Mouse (Mus musculus) heart, embryonic 10.5 days (tissue): Measurements from ENCODE around the gene Fbxo2. TPM values are rescaled to one million over a fixed set of nuclear protein-coding genes. Genes with fewer than 3 reads are reported as not detected.

Experiments
- DNase-seq: peaks from one replicate; pipeline ENCODE4 v3.0.0-alpha.2; 2017; ENCODE audit warnings: low spot score
- H3K27ac ChIP-seq: fragments of 300-500 bp; sonication (generic); 2 replicates; pipeline ENCODE4 v1.5.1; 2016; ENCODE audit warnings: mild to moderate bottlenecking
- H3K27me3 ChIP-seq: fragments of 300-500 bp; sonication (generic); 2 replicates; pipeline ENCODE4 v1.6.1; 2016; ENCODE audit warnings: mild to moderate bottlenecking; ENCODE audit not compliant: poor library complexity, insufficient read depth, severe bottlenecking
- H3K36me3 ChIP-seq: fragments of 300-500 bp; sonication (generic); 2 replicates; pipeline ENCODE4 v1.6.1; 2016; ENCODE audit warnings: mild to moderate bottlenecking, moderate library complexity
- H3K4me1 ChIP-seq: fragments of 300-500 bp; sonication (generic); 2 replicates; pipeline ENCODE4 v1.6.1; 2016; ENCODE audit warnings: mild to moderate bottlenecking
- H3K4me3 ChIP-seq: fragments of 300-500 bp; sonication (generic); 2 replicates; pipeline ENCODE4 v1.5.1; 2016; ENCODE audit warnings: mild to moderate bottlenecking, moderate library complexity
- H3K9me3 ChIP-seq: fragments of 300-500 bp; sonication (generic); 2 replicates; pipeline ENCODE4 v1.6.1; 2016; ENCODE audit warnings: mild to moderate bottlenecking, moderate library complexity
- WGBS: fragments of 180-500 bp; shearing (Covaris S2); methylation state at CpG from one replicate; pipeline ENCODE4 v1.1.7; 2016; 5-methylcytosine and 5-hydroxymethylcytosine counted together
- microRNA-seq: library from miRNA; unstranded; fragments of <30 nt; microRNA quantifications from one replicate; pipeline ENCODE4, GENCODE M21; 2017
- polyA plus RNA-seq: library from polyadenylated mRNA; unstranded; fragments of >200 nt; fragmentation: Nextera tagmentation; extraction: Ambion mirVana; gene quantifications from 2 replicates; pipeline ENCODE4 v1.2.1, GENCODE M21; 2016

Fbxo2 gene
- polyA plus RNA-seq, 1 experiment from 2014 or later: 0.67 TPM

DNA sequence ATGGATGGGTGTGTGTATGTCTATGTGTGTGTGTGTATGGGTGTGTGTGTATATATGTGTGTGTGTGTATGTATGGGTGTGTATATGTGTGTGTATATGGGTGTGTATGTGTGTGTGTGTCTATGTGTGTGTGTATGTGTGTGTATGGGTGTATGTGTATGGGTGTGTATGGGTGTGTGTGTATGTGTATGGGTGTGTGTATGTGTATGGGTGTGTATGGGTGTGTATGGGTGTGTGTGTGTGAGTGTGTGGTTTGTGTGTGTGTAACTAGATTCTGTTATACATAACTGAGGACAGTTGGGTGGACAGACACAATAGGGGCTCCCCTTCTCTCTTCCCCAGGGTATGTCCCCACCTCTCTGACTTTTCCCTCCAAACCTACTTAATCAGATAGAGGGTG, 34.0 kb downstream of the Fbxo2 start:
- no peak overlapping the region for H3K4me3 ChIP-seq
- peaks cover 38% of the 10 kb centered on the region for H3K27me3 ChIP-seq
- H3K4me1 ChIP-seq: peaks cover 5% of the 10 kb centered on the region; the same call in 1 of the 2 replicates
- H3K9me3 ChIP-seq: no peaks in the 10 kb centered on the region
- H3K36me3 ChIP-seq: no peaks in the 10 kb centered on the region
- H3K27ac ChIP-seq: no peak overlapping the region
- DNase-seq: no peak

DNA sequence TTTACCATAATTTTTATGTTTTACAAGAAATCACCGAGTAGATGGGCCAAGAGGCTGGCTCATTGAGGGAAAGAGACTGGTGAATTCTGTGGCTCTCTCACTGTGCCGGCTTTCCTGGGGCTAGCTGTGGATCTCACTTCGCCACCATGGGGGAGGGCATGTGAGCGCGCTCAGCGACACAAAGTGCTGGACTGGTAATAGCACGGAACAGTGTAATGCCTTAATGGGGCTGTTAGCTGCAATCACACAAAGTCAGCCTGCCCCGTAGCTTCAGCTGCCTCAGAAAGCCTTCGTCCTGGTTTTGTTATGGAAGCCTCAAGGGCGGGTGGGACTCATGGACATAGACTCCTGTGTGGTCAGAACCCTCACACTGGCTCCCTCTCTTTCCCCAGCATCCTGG, 38.3 kb downstream of the Fbxo2 start:
- Histone ChIP-seq H3K36me3 (no peaks in the 10 kb centered on the region), H3K4me1 (no peaks in the 10 kb centered on the region), H3K27ac (no peak overlapping the region), H3K27me3 (peaks cover 47% of the 10 kb centered on the region), H3K4me3 (no peak overlapping the region), H3K9me3 (no peaks in the 10 kb centered on the region)
- 43% methylated on average over 10 of the region's 10 CpGs for WGBS
- no peak for DNase-seq

DNA sequence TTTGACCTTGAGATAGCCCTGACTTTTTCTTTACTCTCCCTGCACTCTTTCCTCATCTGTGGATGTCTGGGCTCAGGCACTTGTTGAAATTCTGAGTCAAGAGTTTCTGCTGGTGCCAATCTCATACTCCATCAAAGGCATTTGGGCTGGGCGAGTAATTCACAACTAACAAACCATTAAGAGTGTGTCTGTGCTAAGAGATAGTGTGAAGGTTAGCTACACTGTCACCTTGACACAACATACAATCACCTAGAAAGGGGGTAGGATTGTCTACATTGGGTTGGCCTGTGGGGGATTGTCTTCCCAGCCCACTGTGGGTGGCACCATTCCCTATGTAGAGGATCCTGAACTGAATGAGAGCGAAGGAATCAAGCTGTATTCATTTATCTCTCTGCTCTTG, 43.1 kb downstream of the Fbxo2 start:
- Histone ChIP-seq H3K27me3 (peaks cover 27% of the 10 kb centered on the region), H3K36me3 (no peaks in the 10 kb centered on the region), H3K4me1 (peaks cover 6% of the 10 kb centered on the region; the same call in 1 of the 2 replicates), H3K4me3 (no peak overlapping the region), H3K27ac (peak overlapping the region; percentile 30; the same call in 1 of the 2 replicates), H3K9me3 (no peaks in the 10 kb centered on the region)
- WGBS: 79% methylated on average over 2 of the region's 2 CpGs
- no peak for DNase-seq

- H3K36me3 ChIP-seq: no peaks in the 10 kb centered on the region
- H3K9me3 ChIP-seq: no peaks in the 10 kb centered on the region
- peak overlapping the region; percentile 67; the same call in 1 of the 2 replicates for H3K27ac ChIP-seq
- H3K4me1 ChIP-seq: peaks cover 6% of the 10 kb centered on the region; the same call in 1 of the 2 replicates
- WGBS: 45% methylated on average over 15 of the region's 15 CpGs
- no peak overlapping the region for H3K4me3 ChIP-seq
- peaks cover 20% of the 10 kb centered on the region for H3K27me3 ChIP-seq
- peak; percentile 91 for DNase-seq
Measured at GRCm38 (mm10) chr4:148204061-148204872, 43.8 kb downstream of the Fbxo2 start.

DNA sequence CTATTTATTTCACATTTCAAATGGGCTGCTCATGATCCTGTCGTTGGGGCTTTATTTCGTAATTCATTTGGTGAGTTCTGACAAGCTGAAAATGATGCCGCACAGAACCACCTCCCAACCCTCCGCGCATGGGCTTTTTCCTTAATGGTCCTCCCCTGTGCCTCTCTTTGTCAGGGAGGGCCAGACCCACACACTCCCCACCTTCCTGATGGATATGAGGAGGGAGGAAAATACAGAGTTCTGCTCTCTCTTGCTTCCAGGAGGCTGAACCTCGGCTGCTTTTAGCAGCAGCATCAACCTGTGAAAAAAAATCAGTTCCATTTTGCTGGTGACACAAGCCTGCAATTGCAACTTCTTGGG, 44.4 kb downstream of the Fbxo2 start:
- WGBS: 66% methylated on average over 6 of the region's 6 CpGs
- no peak overlapping the region for H3K4me3 ChIP-seq
- 0 out of 2 replicates have a peak overlapping the region, but pooled peaks have one; percentile 67 for H3K27ac ChIP-seq
- no peaks in the 10 kb centered on the region for H3K36me3 ChIP-seq
- peaks cover 15% of the 10 kb centered on the region for H3K27me3 ChIP-seq
- no peak for DNase-seq
- peaks cover 6% of the 10 kb centered on the region; the same call in 1 of the 2 replicates for H3K4me1 ChIP-seq
- H3K9me3 ChIP-seq: no peaks in the 10 kb centered on the region

DNA sequence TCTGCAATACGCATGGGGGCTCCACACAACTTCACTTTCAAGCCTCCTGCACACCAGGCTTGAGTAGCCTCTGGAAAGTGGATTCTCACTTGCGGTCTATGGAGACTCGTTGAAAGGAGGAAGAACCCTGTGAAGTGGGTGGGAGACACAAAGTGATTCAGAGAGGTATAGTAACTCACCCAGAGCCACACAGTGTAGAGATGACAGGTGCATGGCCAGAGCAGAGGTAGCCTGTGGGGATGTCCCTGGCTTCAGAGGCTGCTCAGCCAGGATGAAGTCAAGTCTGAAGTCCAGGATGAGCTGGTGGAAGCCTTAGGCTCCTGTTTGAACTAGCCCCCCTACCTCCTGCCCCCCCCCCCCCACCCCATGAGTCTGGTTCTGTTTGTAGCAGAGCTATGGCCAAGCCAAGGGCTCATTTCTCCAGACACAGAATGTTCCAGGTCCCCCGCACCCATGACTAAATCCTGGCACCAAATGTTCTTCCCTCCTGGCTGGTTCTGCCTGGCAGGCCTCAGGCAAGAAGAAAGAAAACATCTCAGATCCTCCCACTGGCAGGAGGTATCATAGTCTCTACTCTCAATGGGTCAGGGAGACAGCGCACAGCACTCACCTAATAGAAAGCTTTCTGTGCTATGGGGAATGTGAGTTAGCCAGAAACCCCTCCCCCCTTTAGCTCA, 54.2 kb downstream of the Fbxo2 start:
- H3K27me3 ChIP-seq: peaks cover 64% of the 10 kb centered on the region
- no peak overlapping the region for H3K27ac ChIP-seq
- no peaks in the 10 kb centered on the region for H3K9me3 ChIP-seq
- H3K4me1 ChIP-seq: no peaks in the 10 kb centered on the region
- no peaks in the 10 kb centered on the region for H3K36me3 ChIP-seq
- WGBS: 42% methylated on average over 5 of the region's 5 CpGs
- no peak for DNase-seq
- no peak overlapping the region for H3K4me3 ChIP-seq

DNA sequence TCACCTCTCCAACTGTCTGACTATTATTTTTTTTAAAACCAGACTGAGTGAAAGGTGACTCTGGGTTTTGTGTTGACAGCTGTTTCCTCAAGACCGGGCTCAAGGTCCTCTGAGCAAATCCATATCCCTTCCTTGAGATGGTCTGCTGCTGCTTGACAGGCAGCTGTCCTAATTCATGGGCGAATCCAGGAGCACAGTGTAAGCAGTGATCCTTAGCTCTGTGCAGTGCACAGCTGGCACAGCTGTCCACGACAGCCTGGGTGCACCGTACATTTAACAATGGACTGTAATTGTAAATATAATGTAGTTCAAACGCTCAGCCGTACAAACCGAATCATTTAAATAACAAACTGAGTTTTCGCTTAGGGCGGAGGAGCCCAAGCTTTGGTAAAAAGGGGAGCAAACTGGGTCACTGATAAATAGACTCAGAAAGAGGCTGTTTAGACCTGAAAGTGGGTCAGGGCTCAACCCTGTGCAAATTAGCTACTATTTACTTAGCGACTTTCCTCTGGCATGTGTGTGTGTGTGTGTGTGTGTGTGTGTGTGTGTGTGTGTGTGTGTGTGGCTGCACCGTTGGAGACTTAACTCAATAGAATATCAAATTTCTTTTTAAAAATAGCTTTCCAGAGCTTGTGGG, 55.0 kb downstream of the Fbxo2 start:
- no peaks in the 10 kb centered on the region for H3K36me3 ChIP-seq
- H3K27me3 ChIP-seq: peaks cover 70% of the 10 kb centered on the region
- H3K9me3 ChIP-seq: no peaks in the 10 kb centered on the region
- no peak overlapping the region for H3K4me3 ChIP-seq
- DNase-seq: no peak
- 58% methylated on average over 10 of the region's 11 CpGs for WGBS
- no peak overlapping the region for H3K27ac ChIP-seq
- H3K4me1 ChIP-seq: no peaks in the 10 kb centered on the region

Small RNA genes lying within 50 kb of the gene (microRNA-seq; reads per million reads assigned to microRNA genes)
- gene Mir7022: not detected

Other genes with a start within 250 kb of the Fbxo2 start
- 40.8 and 44.9 TPM in 2 replicates for gene Plod1, start 223.9 kb upstream of the Fbxo2 start, polyA plus RNA-seq
- gene 2510039O18Rik, start 219.7 kb upstream of the Fbxo2 start, polyA plus RNA-seq: 13.6 and 18.5 TPM in 2 replicates
- 124 and 308 TPM in 2 replicates for gene Nppb, start 174.8 kb upstream of the Fbxo2 start, polyA plus RNA-seq
- gene Nppa, start 159.9 kb upstream of the Fbxo2 start, polyA plus RNA-seq: 2,404 and 4,482 TPM in 2 replicates
- gene Clcn6, start 121.8 kb upstream of the Fbxo2 start, polyA plus RNA-seq: 8.0 and 8.4 TPM in 2 replicates
- gene Mthfr, start 121.5 kb upstream of the Fbxo2 start, polyA plus RNA-seq: 13.5 and 15.6 TPM in 2 replicates
- 20.8 and 25.5 TPM in 2 replicates for gene Agtrap, start 72.6 kb upstream of the Fbxo2 start, polyA plus RNA-seq
- gene Mad2l2, start 30.2 kb upstream of the Fbxo2 start, polyA plus RNA-seq: 43.3 and 51.9 TPM in 2 replicates
- 0.12 and 0.48 TPM in 2 replicates for gene Draxin, start 29.9 kb upstream of the Fbxo2 start, polyA plus RNA-seq
- 19.5 and 21.1 TPM in 2 replicates for gene Fbxo6, start 8.5 kb upstream of the Fbxo2 start, polyA plus RNA-seq
- 13.0 and 23.1 TPM in 2 replicates for gene Fbxo44, start 139 bp upstream of the Fbxo2 start, polyA plus RNA-seq
- 0.04 TPM in 2 replicates for gene Disp3, start 127.3 kb downstream of the Fbxo2 start, polyA plus RNA-seq